Mouse (Mus musculus) embryonic facial prominence, embryonic 11.5 days (tissue): Measurements from ENCODE around the gene Alx3. TPM values are rescaled to one million over a fixed set of nuclear protein-coding genes. Genes with fewer than 3 reads are reported as not detected.

Source experiments
- ATAC-seq: fragments of 200-750 bp; cut with Nextera tagmentation; replicated peaks from 2 replicates; pipeline ENCODE4 v1.8.0; 2017; ENCODE audit warnings: low read depth; ENCODE audit not compliant: insufficient number of reproducible peaks, low FRiP score, low TSS enrichment
- DNase-seq: peaks from one replicate; pipeline ENCODE4 v3.0.0-alpha.2; 2015; ENCODE audit warnings: low spot score
- H3K27ac ChIP-seq: fragments of 300-500 bp; sonication (generic); replicated peaks from 2 replicates; pipeline ENCODE4 v1.5.1; 2014; ENCODE audit warnings: mild to moderate bottlenecking, low read depth, low read length, control low read depth
- H3K27me3 ChIP-seq: fragments of 300-500 bp; sonication (generic); 2 replicates; pipeline ENCODE4 v1.6.1; 2014; ENCODE audit warnings: mild to moderate bottlenecking, low read length, moderate library complexity, mixed read lengths; ENCODE audit not compliant: control insufficient read depth, insufficient read depth
- H3K36me3 ChIP-seq: fragments of 300-500 bp; sonication (generic); replicated peaks from 2 replicates; pipeline ENCODE4 v1.6.1; 2014; ENCODE audit warnings: low read depth, mild to moderate bottlenecking, low read length, moderate library complexity, mixed read lengths; ENCODE audit not compliant: control insufficient read depth, insufficient read depth
- H3K4me1 ChIP-seq: fragments of 300-500 bp; sonication (generic); 2 replicates; pipeline ENCODE4 v1.6.1; 2014; ENCODE audit warnings: low read length, mixed read lengths; ENCODE audit not compliant: control insufficient read depth, insufficient read depth
- H3K4me2 ChIP-seq: fragments of 300-500 bp; sonication (generic); 2 replicates; pipeline ENCODE4 v1.6.1; 2014; ENCODE audit warnings: low read depth, mild to moderate bottlenecking, control low read depth, low read length, moderate library complexity
- H3K4me3 ChIP-seq: fragments of 300-500 bp; sonication (generic); 2 replicates; pipeline ENCODE4 v1.5.1; 2014; ENCODE audit warnings: low read depth, low read length, control low read depth
- H3K9ac ChIP-seq: fragments of 300-500 bp; sonication (generic); replicated peaks from 2 replicates; pipeline ENCODE4 v1.6.1; 2014; ENCODE audit warnings: mild to moderate bottlenecking, control low read depth, low read length
- H3K9me3 ChIP-seq: fragments of 300-500 bp; sonication (generic); replicated peaks from 2 replicates; pipeline ENCODE4 v1.6.1; 2016; ENCODE audit warnings: mild to moderate bottlenecking, low read length, inconsistent platforms, mixed read lengths; ENCODE audit not compliant: control insufficient read depth
- WGBS: fragments of 180-500 bp; shearing (Covaris S2); extraction: QIAGEN DNeasy Blood & Tissue Kit; methylation state at CpG from one replicate; pipeline ENCODE4 v1.1.7; 2014; 5-methylcytosine and 5-hydroxymethylcytosine counted together
- polyA plus RNA-seq: library from polyadenylated mRNA; unstranded; fragments of >200 nt; fragmentation: Nextera tagmentation; extraction: Ambion mirVana; gene quantifications from 2 replicates; pipeline ENCODE4 v1.2.1, GENCODE M21; 2014

The Alx3 gene
- polyA plus RNA-seq, 1 experiment from 2014 or later = 34.3 TPM

- H3K9ac ChIP-seq = no peak overlapping the region
- no peak overlapping the region for H3K27ac ChIP-seq
- DNase-seq (no peak), ATAC-seq (peak; percentile 25; the same call in 1 of the 2 replicates)
- peaks cover 22% of the 10 kb centered on the region for H3K27me3 ChIP-seq
- H3K36me3 ChIP-seq = no peaks in the 10 kb centered on the region
- H3K4me2 ChIP-seq = no peak overlapping the region
- 54% methylated on average over 6 of the region's 6 CpGs for WGBS
- H3K4me3 ChIP-seq = no peak overlapping the region
- H3K9me3 ChIP-seq = no peaks in the 10 kb centered on the region
- H3K4me1 ChIP-seq = no peaks in the 10 kb centered on the region; the same call in 1 of the 2 replicates
Observed at GRCm38 (mm10) chr3:107600127-107600526, 5.3 kb downstream of the Alx3 start.

DNA sequence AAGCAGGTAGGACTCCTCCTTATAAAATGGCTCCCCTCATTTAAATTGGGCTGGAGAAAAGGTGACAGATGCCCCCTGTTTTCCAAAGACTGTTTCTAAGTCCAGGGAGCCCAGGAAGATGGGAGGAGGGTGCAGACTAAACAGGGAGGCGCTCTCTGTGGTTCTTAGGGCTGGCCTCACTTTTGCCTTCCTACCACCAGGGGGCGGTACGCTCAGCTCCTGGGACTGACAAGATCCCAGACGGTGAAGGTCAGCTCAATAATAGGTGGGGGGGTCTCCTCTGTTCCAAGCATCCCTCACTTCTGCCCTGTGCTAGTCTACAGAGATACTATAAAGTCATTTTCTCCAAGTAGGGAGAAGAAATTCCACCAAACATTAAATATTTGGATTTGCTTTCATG lies 10.5 kb downstream of the Alx3 start:
- 5% methylated on average over 4 of the region's 4 CpGs for WGBS
- no peak for ATAC-seq
- H3K27me3 ChIP-seq = no peaks in the 10 kb centered on the region; the same call in 1 of the 2 replicates

DNA sequence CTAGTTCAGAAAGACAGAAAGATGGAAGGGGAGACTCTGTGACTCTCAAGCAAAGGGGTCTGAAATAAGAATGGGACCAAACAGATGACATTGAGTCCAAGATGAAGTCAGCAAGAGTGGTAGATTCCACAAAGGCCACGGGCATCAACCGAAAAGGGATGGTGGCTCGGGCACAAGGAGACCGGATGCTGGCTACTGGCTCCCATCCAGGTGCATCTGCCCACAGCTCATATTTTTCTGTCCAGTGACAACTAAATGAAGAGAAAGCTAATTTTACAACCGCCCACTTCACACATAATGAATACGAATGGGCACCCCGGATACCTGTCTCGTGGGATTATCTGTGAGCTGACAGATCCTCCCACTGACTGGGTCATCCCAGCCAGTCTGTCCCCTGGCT lies 12.4 kb downstream of the Alx3 start:
- no peak for ATAC-seq
- Histone ChIP-seq H3K27me3 (no peaks in the 10 kb centered on the region), H3K9me3 (no peaks in the 10 kb centered on the region), H3K4me3 (no peak overlapping the region), H3K27ac (no peak overlapping the region), H3K4me2 (no peak overlapping the region), H3K4me1 (no peaks in the 10 kb centered on the region; the same call in 1 of the 2 replicates), H3K9ac (no peak overlapping the region), H3K36me3 (no peaks in the 10 kb centered on the region)
- 84% methylated on average over 8 of the region's 8 CpGs for WGBS
- DNase-seq = no peak

More for the DNA sequence above, 10.5 kb downstream of the Alx3 start:
- Histone ChIP-seq H3K4me2 (no peak overlapping the region), H3K9ac (no peak overlapping the region), H3K36me3 (no peaks in the 10 kb centered on the region), H3K27ac (no peak overlapping the region), H3K9me3 (no peaks in the 10 kb centered on the region), H3K4me1 (no peaks in the 10 kb centered on the region; the same call in 1 of the 2 replicates), H3K4me3 (no peak overlapping the region)
- DNase-seq = peak; percentile 81

DNA sequence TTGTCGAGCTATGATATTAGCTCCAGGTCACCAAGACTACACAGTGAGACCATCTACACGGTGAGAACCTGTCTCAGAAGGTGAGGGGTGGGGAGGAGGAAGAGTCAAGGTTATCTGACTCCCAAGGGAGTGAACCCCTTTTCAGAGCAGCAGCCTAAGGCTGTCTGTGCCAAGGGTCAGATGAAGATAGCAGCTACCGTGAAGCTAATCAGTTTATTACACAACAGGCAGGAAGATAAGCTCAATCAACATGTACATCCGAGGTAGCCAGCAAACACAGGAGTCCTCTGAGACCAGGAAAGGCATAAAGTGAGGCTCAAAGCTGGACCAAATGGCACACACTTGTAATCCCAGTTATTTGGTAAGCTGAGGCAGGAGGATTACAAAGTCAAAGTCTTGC lies 14.0 kb downstream of the Alx3 start:
- no peak overlapping the region for H3K4me2 ChIP-seq
- no peaks in the 10 kb centered on the region for H3K9me3 ChIP-seq
- no peak overlapping the region for H3K27ac ChIP-seq
- no peaks in the 10 kb centered on the region; the same call in 1 of the 2 replicates for H3K4me1 ChIP-seq
- DNase-seq (no peak), ATAC-seq (no peak)
- WGBS = 64% methylated on average over 4 of the region's 4 CpGs
- H3K27me3 ChIP-seq = no peaks in the 10 kb centered on the region
- no peak overlapping the region for H3K4me3 ChIP-seq
- no peak overlapping the region for H3K9ac ChIP-seq
- peaks cover 9% of the 10 kb centered on the region for H3K36me3 ChIP-seq

GRCm38 (mm10) chr3:107609376-107609775 lies 14.5 kb downstream of the Alx3 start:
- no peak overlapping the region for H3K4me2 ChIP-seq
- no peak for ATAC-seq
- H3K36me3 ChIP-seq = peaks cover 15% of the 10 kb centered on the region
- DNase-seq = no peak
- no peaks in the 10 kb centered on the region for H3K9me3 ChIP-seq
- H3K27ac ChIP-seq = no peak overlapping the region
- WGBS = 29% methylated on average over 3 of the region's 3 CpGs
- H3K9ac ChIP-seq = no peak overlapping the region
- H3K27me3 ChIP-seq = no peaks in the 10 kb centered on the region
- H3K4me1 ChIP-seq = no peaks in the 10 kb centered on the region; the same call in 1 of the 2 replicates
- H3K4me3 ChIP-seq = no peak overlapping the region

- no peaks in the 10 kb centered on the region for H3K27me3 ChIP-seq
- peaks cover 20% of the 10 kb centered on the region for H3K36me3 ChIP-seq
- H3K9ac ChIP-seq = no peak overlapping the region
- H3K4me1 ChIP-seq = no peaks in the 10 kb centered on the region; the same call in 1 of the 2 replicates
- no peak overlapping the region for H3K4me2 ChIP-seq
- H3K4me3 ChIP-seq = no peak overlapping the region
- ATAC-seq (no peak), DNase-seq (no peak)
- H3K9me3 ChIP-seq = no peaks in the 10 kb centered on the region
- 81% methylated on average over 4 of the region's 4 CpGs for WGBS
- H3K27ac ChIP-seq = no peak overlapping the region
Observed at GRCm38 (mm10) chr3:107611394-107611793, 16.6 kb downstream of the Alx3 start.

DNA sequence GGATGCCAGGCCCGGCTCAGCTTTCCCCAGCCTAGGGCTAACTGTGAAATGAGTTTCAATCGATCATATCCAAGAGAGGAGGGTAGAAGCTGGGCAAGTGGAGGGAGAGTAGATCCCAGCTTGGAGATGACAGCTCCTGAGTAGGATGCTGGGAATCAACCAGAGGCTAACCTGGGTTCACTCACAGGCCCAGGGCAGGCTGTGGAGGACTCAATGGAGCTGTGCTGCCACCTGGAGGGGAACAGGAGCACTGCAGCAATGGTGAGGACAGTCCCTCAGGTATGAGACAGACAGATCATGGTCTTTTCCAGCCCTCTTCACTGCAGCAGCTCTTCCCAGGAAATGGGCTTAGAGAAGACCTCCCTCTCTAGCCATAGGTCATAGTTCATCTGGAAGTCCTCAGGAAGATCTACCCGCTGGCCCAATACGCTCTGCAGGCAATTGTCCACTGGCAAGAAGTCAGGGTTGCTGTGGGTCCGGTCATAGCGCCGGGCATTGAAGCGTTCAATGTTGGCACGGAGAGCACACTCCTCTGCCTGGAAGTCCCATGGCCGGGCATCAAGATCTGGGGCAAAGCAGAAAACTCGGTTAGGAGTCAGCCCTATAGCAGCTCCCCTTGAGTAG lies 18.2 kb downstream of the Alx3 start:
- Histone ChIP-seq H3K9ac (no peak overlapping the region), H3K4me3 (no peak overlapping the region), H3K27me3 (no peaks in the 10 kb centered on the region), H3K36me3 (peaks cover 23% of the 10 kb centered on the region), H3K27ac (no peak overlapping the region), H3K4me1 (no peaks in the 10 kb centered on the region), H3K4me2 (no peak overlapping the region), H3K9me3 (no peaks in the 10 kb centered on the region)
- 0 out of 2 replicates have a peak, but pooled peaks have one; percentile 15 for ATAC-seq
- 86% methylated on average over 11 of the region's 11 CpGs for WGBS
- DNase-seq = peak; percentile 79

- H3K27me3 ChIP-seq = no peaks in the 10 kb centered on the region
- peaks cover 28% of the 10 kb centered on the region for H3K36me3 ChIP-seq
- no peak overlapping the region for H3K9ac ChIP-seq
- no peak for ATAC-seq
- H3K27ac ChIP-seq = no peak overlapping the region
- no peak overlapping the region for H3K4me2 ChIP-seq
- 99% methylated on average over 3 of the region's 3 CpGs for WGBS
- no peaks in the 10 kb centered on the region for H3K4me1 ChIP-seq
- H3K9me3 ChIP-seq = no peaks in the 10 kb centered on the region
- no peak overlapping the region for H3K4me3 ChIP-seq
- no peak for DNase-seq
Observed at GRCm38 (mm10) chr3:107617800-107618199, 23.0 kb downstream of the Alx3 start.
